Mouse (Mus musculus): Measurements from ENCODE around the gene Izumo1r. TPM values are rescaled to one million over a fixed set of nuclear protein-coding genes. Genes with fewer than 3 reads are reported as not detected.

Izumo1r gene
- polyA plus RNA-seq, 1 experiment from 2014 or later: not detected

DNA sequence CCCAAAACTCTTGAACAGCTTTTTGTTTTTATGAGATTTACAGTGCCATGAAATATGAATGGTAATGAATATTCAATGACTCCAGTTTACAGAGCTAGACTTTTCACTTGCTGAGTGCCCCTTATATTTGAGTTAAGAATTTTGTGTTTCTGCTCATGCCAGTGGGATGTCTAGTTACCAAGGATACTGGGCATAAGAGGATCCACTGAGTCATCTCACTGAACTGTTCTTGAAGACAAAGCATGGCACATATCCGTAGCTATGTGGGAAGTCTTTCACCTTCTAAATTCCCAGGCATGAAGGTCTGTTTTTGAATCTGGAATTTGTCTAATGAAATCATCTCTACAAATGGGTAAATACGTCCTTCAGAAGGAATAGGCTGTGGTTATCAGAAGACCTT, 8.3 kb upstream of the Izumo1r start:
- Histone ChIP-seq H3K27me3 (ENCODE audit: control insufficient read depth, insufficient read depth, low read length) (no peaks in the 10 kb centered on the region), H3K9ac (replicated peaks; ENCODE audit: low read length) (no peak overlapping the region), H3K9me3 (ENCODE audit: control insufficient read depth, low read length) (no peaks in the 10 kb centered on the region), H3K4me1 (ENCODE audit: control insufficient read depth, insufficient read depth, low read length) (no peaks in the 10 kb centered on the region), H3K4me2 (ENCODE audit: low read length) (no peak overlapping the region), H3K36me3 (ENCODE audit: control insufficient read depth, insufficient read depth, low read length) (no peaks in the 10 kb centered on the region), H3K4me3 (replicated peaks; ENCODE audit: low read depth, low read length) (no peak overlapping the region), H3K27ac (replicated peaks; ENCODE audit: low read depth, low read length) (no peak overlapping the region)
- ATAC-seq (ENCODE audit: low FRiP score, low TSS enrichment) (no peak), DNase-seq (no peak)
- WGBS: 84% methylated on average over 2 of the region's 2 CpGs

DNA sequence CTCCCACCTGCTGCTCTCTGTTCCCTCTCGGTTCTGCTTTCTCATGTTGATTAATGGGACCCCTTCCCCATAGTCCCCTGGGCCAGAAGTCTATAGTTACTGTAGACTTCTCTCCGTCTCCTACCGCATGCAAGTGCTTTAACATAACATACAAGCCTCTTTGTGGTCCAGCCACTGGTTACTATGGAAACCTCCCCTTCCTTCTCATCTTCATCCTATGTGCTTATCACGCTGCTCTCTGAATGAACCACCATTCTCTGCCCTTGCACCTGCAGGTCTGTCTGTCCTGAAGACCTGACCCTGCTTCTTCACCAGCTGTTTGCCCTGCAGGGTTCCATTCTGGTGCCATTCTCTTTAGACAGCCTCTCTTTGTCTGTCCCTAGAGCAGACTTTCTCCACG, 6.2 kb upstream of the Izumo1r start:
- Histone ChIP-seq H3K4me1 (ENCODE audit: control insufficient read depth, insufficient read depth, low read length) (peaks cover 4% of the 10 kb centered on the region; the same call in 1 of the 2 replicates), H3K4me2 (ENCODE audit: low read length) (no peak overlapping the region), H3K4me3 (replicated peaks; ENCODE audit: low read depth, low read length) (no peak overlapping the region), H3K9me3 (ENCODE audit: control insufficient read depth, low read length) (no peaks in the 10 kb centered on the region), H3K27ac (replicated peaks; ENCODE audit: low read depth, low read length) (no peak overlapping the region), H3K27me3 (ENCODE audit: control insufficient read depth, insufficient read depth, low read length) (no peaks in the 10 kb centered on the region), H3K36me3 (ENCODE audit: control insufficient read depth, insufficient read depth, low read length) (no peaks in the 10 kb centered on the region), H3K9ac (replicated peaks; ENCODE audit: low read length) (no peak overlapping the region)
- ATAC-seq (ENCODE audit: low FRiP score, low TSS enrichment) (no peak; the same call in 1 of the 2 replicates), DNase-seq (peak; percentile 49)
- 17% methylated on average over 5 of the region's 5 CpGs for WGBS

DNA sequence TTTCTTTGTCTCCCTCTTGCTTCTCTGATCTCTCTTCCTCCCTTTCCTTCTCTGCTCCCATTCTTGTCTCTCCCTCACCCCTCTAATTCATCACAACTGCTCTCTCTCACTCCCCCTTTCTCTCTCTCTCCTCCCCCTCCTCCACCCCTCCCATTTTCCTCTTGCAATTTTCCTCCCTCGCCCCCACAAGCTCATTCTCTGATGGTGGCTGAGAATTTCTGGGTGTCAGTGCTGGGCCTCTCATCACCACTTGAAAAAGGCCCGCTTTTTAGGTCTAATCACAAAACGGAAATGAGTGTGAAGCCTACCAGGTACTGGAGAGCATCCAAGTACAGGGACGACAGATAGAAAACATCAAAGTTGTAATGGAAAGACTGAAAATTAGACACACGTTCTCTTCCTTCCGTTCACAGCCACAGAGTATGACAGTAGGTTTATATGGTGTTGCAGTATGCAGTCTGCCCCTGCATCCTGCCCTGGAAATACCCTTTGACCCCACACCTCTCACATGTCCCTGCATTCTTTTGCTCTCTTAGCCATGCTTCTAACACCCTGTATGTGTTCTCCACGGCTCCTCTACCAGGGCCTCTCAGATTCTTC, 4.2 kb upstream of the Izumo1r start:
- Histone ChIP-seq H3K9ac (replicated peaks; ENCODE audit: low read length) (no peak overlapping the region), H3K4me2 (ENCODE audit: low read length) (no peak overlapping the region), H3K4me3 (replicated peaks; ENCODE audit: low read depth, low read length) (no peak overlapping the region), H3K36me3 (ENCODE audit: control insufficient read depth, insufficient read depth, low read length) (no peaks in the 10 kb centered on the region), H3K4me1 (ENCODE audit: control insufficient read depth, insufficient read depth, low read length) (peaks cover 7% of the 10 kb centered on the region; the same call in 1 of the 2 replicates), H3K27me3 (ENCODE audit: control insufficient read depth, insufficient read depth, low read length) (no peaks in the 10 kb centered on the region), H3K27ac (replicated peaks; ENCODE audit: low read depth, low read length) (no peak overlapping the region), H3K9me3 (ENCODE audit: control insufficient read depth, low read length) (no peaks in the 10 kb centered on the region)
- ATAC-seq (ENCODE audit: low FRiP score, low TSS enrichment) (no peak), DNase-seq (no peak)
- 84% methylated on average over 7 of the region's 7 CpGs for WGBS

DNA sequence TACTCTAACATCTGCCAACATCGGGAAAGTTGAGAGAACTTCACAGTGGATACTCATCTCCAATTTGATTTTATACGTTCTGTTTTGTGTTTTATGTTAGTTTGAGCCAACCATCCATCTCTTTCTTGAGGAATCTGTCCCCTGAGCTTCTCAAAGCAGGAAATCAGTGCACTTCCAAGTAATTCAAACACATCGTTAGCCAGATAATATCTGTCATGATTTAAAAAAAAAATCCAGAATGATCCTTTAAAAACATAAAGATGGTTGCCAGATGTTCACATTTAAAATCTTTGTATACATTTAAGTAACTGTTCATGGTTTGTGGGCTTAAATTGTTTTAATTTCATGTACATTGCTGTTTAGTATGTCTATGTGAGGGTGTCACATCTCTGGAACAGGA, 2.2 kb upstream of the Izumo1r start:
- H3K27ac ChIP-seq (replicated peaks; ENCODE audit: low read depth, low read length): no peak overlapping the region
- no peak overlapping the region for H3K9ac ChIP-seq (replicated peaks; ENCODE audit: low read length)
- no peak overlapping the region for H3K4me3 ChIP-seq (replicated peaks; ENCODE audit: low read depth, low read length)
- peaks cover 7% of the 10 kb centered on the region; the same call in 1 of the 2 replicates for H3K4me1 ChIP-seq (ENCODE audit: control insufficient read depth, insufficient read depth, low read length)
- 80% methylated on average over 3 of the region's 3 CpGs for WGBS
- no peak overlapping the region for H3K4me2 ChIP-seq (ENCODE audit: low read length)
- H3K36me3 ChIP-seq (ENCODE audit: control insufficient read depth, insufficient read depth, low read length): no peaks in the 10 kb centered on the region
- no peaks in the 10 kb centered on the region for H3K27me3 ChIP-seq (ENCODE audit: control insufficient read depth, insufficient read depth, low read length)
- no peaks in the 10 kb centered on the region for H3K9me3 ChIP-seq (ENCODE audit: control insufficient read depth, low read length)
- no peak for ATAC-seq (ENCODE audit: low FRiP score, low TSS enrichment)
- DNase-seq: no peak

DNA sequence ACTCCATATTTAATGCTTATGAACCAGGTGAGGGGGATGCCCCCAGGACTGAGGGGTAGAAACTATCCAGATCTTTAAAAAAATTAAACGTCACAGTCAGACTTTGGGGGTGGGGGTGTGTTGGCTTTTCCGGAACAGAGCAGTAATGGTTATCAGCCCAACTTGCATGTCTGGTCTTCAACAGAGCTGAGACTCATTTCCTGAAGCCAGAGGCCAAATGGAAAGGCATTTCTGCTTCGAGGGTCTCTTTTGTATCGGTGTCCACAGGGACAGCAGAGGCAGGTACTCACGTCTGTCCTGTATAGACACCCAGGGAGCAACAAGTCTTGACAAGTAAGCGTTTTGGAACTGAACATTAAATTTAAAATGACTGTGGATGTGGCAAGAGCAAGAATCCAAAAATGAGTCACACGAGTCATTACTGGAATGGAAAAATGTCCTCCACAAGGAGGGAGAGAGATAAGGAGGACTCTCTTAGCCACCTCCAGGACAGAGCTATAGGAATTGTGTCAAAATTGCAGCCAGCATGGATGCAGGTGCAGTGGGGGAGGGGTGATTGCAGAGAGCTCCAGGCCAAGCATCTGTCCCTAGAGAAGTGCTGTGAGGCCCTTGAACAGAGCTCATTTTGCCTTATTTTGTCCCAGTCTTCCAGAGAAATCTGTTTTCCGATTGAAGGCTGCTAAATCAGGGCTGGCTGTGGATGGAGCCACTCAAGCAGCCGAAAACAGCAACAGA, 1.2 kb upstream of the Izumo1r start:
- no peak overlapping the region for H3K4me3 ChIP-seq (replicated peaks; ENCODE audit: low read depth, low read length)
- ATAC-seq (ENCODE audit: low FRiP score, low TSS enrichment) (no peak), DNase-seq (peak; percentile 51)
- peaks cover 7% of the 10 kb centered on the region; the same call in 1 of the 2 replicates for H3K4me1 ChIP-seq (ENCODE audit: control insufficient read depth, insufficient read depth, low read length)
- no peak overlapping the region for H3K27ac ChIP-seq (replicated peaks; ENCODE audit: low read depth, low read length)
- H3K36me3 ChIP-seq (ENCODE audit: control insufficient read depth, insufficient read depth, low read length): no peaks in the 10 kb centered on the region
- 47% methylated on average over 9 of the region's 9 CpGs for WGBS
- H3K27me3 ChIP-seq (ENCODE audit: control insufficient read depth, insufficient read depth, low read length): no peaks in the 10 kb centered on the region
- no peaks in the 10 kb centered on the region for H3K9me3 ChIP-seq (ENCODE audit: control insufficient read depth, low read length)
- no peak overlapping the region for H3K4me2 ChIP-seq (ENCODE audit: low read length)
- H3K9ac ChIP-seq (replicated peaks; ENCODE audit: low read length): no peak overlapping the region

DNA sequence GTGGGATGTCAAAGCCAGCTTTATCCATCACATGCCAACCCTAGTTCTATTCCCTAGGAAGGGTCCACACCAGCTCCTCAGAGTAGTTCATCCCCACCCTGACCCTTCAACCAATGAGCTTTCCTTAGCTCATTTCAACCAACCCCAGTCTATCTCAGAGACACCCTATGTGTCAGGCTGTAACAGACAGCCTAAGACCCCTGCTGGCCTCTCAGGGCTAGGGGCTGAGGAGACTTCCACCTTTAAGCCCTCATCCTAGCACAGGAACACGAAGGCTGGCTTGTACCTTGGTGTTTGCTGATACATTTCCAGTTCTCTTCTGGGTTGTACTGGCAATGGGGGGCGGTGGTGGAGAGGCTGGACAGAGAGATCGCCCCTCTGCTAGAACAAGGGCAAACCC, 743 bp downstream of the Izumo1r start:
- H3K9me3 ChIP-seq (ENCODE audit: control insufficient read depth, low read length): no peaks in the 10 kb centered on the region
- H3K27ac ChIP-seq (replicated peaks; ENCODE audit: low read depth, low read length): no peak overlapping the region
- no peak overlapping the region for H3K4me2 ChIP-seq (ENCODE audit: low read length)
- peaks cover 7% of the 10 kb centered on the region; the same call in 1 of the 2 replicates for H3K4me1 ChIP-seq (ENCODE audit: control insufficient read depth, insufficient read depth, low read length)
- DNase-seq (no peak), ATAC-seq (ENCODE audit: low FRiP score, low TSS enrichment) (no peak)
- WGBS: 89% methylated on average over 3 of the region's 3 CpGs
- no peaks in the 10 kb centered on the region for H3K27me3 ChIP-seq (ENCODE audit: control insufficient read depth, insufficient read depth, low read length)
- H3K36me3 ChIP-seq (ENCODE audit: control insufficient read depth, insufficient read depth, low read length): no peaks in the 10 kb centered on the region
- H3K4me3 ChIP-seq (replicated peaks; ENCODE audit: low read depth, low read length): no peak overlapping the region
- no peak overlapping the region for H3K9ac ChIP-seq (replicated peaks; ENCODE audit: low read length)

DNA sequence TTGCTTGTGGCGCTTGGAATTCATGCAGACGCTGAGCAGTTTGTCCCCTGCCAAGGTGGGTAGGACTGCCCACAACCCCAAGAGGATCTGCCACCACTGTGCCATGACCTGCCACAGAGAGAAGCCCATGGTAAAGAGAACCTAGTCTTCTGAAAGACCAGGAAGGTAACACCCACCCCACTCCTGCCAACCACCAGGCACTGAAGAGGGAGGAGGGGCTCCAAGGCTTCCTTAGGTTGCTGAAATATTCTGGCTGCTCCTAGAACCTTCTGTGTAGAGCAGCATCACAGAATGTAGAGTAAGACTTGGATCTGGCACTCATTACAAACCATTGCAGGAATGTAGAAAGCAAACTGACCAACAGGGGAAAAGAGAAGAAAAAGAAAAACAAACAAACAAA, 1.3 kb downstream of the Izumo1r start:
- Histone ChIP-seq H3K27me3 (ENCODE audit: control insufficient read depth, insufficient read depth, low read length) (no peaks in the 10 kb centered on the region), H3K27ac (replicated peaks; ENCODE audit: low read depth, low read length) (no peak overlapping the region), H3K4me3 (replicated peaks; ENCODE audit: low read depth, low read length) (no peak overlapping the region), H3K4me1 (ENCODE audit: control insufficient read depth, insufficient read depth, low read length) (peaks cover 7% of the 10 kb centered on the region; the same call in 1 of the 2 replicates), H3K9ac (replicated peaks; ENCODE audit: low read length) (no peak overlapping the region), H3K9me3 (ENCODE audit: control insufficient read depth, low read length) (no peaks in the 10 kb centered on the region), H3K4me2 (ENCODE audit: low read length) (no peak overlapping the region), H3K36me3 (ENCODE audit: control insufficient read depth, insufficient read depth, low read length) (no peaks in the 10 kb centered on the region)
- no peak for ATAC-seq (ENCODE audit: low FRiP score, low TSS enrichment)
- WGBS: 98% methylated on average over 2 of the region's 2 CpGs
- DNase-seq: no peak

DNA sequence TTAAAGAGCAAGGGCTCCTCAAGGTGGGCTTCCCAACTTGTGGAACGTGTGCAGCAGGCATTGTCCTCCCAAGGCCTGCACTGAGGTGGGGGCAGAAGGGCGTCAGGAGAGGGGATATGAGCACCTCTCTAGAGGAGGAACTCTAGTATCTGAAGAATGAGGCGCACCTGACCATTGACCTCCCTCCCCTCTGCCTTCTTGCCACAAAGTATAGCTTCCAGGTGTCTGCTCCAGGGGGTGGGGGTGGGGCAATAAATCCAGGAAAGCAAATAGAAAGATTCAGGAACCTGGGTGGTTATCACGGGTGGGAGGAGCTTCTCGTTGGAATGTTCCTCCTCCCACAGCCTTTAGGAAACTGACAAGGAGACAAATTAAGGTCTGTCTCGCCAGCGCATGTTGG, 2.0 kb downstream of the Izumo1r start:
- Histone ChIP-seq H3K9me3 (ENCODE audit: control insufficient read depth, low read length) (no peaks in the 10 kb centered on the region), H3K27ac (replicated peaks; ENCODE audit: low read depth, low read length) (no peak overlapping the region), H3K27me3 (ENCODE audit: control insufficient read depth, insufficient read depth, low read length) (no peaks in the 10 kb centered on the region), H3K4me3 (replicated peaks; ENCODE audit: low read depth, low read length) (no peak overlapping the region), H3K4me2 (ENCODE audit: low read length) (no peak overlapping the region), H3K36me3 (ENCODE audit: control insufficient read depth, insufficient read depth, low read length) (no peaks in the 10 kb centered on the region), H3K4me1 (ENCODE audit: control insufficient read depth, insufficient read depth, low read length) (peaks cover 7% of the 10 kb centered on the region; the same call in 1 of the 2 replicates), H3K9ac (replicated peaks; ENCODE audit: low read length) (no peak overlapping the region)
- 87% methylated on average over 7 of the region's 7 CpGs for WGBS
- ATAC-seq (ENCODE audit: low FRiP score, low TSS enrichment) (no peak), DNase-seq (no peak)

DNA sequence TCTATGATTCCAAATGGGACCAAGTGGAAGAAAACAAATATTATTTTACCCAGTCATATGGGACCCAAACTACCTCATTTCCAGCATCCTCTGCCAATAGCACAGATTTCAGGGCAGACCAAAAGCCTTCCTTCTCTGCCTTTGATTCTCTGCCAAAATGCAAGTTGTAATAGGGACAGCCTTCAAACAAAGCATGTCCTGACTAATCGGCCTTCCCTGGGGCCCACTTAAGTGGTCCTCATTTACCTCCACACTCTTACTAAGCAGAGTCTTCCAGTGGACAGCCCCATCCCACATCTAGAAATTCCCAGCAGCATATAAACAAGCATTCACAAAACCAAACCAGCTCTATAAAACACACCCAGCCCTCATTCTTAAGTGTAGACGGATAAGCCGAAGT, 6.6 kb downstream of the Izumo1r start:
- no peak for DNase-seq
- Histone ChIP-seq H3K9ac (replicated peaks; ENCODE audit: low read length) (no peak overlapping the region), H3K36me3 (ENCODE audit: control insufficient read depth, insufficient read depth, low read length) (no peaks in the 10 kb centered on the region), H3K27ac (replicated peaks; ENCODE audit: low read depth, low read length) (no peak overlapping the region), H3K4me1 (ENCODE audit: control insufficient read depth, insufficient read depth, low read length) (no peaks in the 10 kb centered on the region), H3K4me2 (ENCODE audit: low read length) (no peak overlapping the region), H3K27me3 (ENCODE audit: control insufficient read depth, insufficient read depth, low read length) (no peaks in the 10 kb centered on the region), H3K4me3 (replicated peaks; ENCODE audit: low read depth, low read length) (no peak overlapping the region), H3K9me3 (ENCODE audit: control insufficient read depth, low read length) (no peaks in the 10 kb centered on the region)
- no peak for ATAC-seq (ENCODE audit: low FRiP score, low TSS enrichment)
- WGBS: 83% methylated on average over 3 of the region's 3 CpGs

Measured in midbrain, embryonic 14.5 days (tissue).